Mouse (Mus musculus) adrenal gland, adult (tissue): ENCODE measurements around the gene Aldh8a1.

Experiments used
- DNase-seq, 2 experiments: peaks; one replicate each; pipeline ENCODE4 v3.0.0; 2022 to 2023; ENCODE audit warnings: low spot score in 1 of 2; ENCODE audit not compliant: inconsistent age in 2 of 2

Aldh8a1 gene

GRCm38 (mm10) chr10:21366471-21366870 lies 10.6 kb upstream of the Aldh8a1 start:
- no peak for DNase-seq

GRCm38 (mm10) chr10:21367481-21367880 lies 9.6 kb upstream of the Aldh8a1 start:
- no peak for DNase-seq

GRCm38 (mm10) chr10:21369586-21369985 lies 7.5 kb upstream of the Aldh8a1 start:
- no peak for DNase-seq

GRCm38 (mm10) chr10:21372271-21372670 lies 4.8 kb upstream of the Aldh8a1 start:
- no peak for DNase-seq

- peak in 1 of 2 experiments; percentile 55 for DNase-seq
These were observed 1.3 kb downstream of the Aldh8a1 start for GRCm38 (mm10) chr10:21378196-21378944.

- peak; percentile 28 to 86 for DNase-seq
These were observed 5.8 kb downstream of the Aldh8a1 start for GRCm38 (mm10) chr10:21382914-21383313.

GRCm38 (mm10) chr10:21385111-21385663 lies 8.1 kb downstream of the Aldh8a1 start:
- no peak for DNase-seq

- DNase-seq = no peak
These were observed 12.0 kb downstream of the Aldh8a1 start for GRCm38 (mm10) chr10:21389075-21389474.

GRCm38 (mm10) chr10:21390440-21390839 lies 13.3 kb downstream of the Aldh8a1 start:
- no peak for DNase-seq

- DNase-seq = no peak
These were observed 14.2 kb downstream of the Aldh8a1 start for GRCm38 (mm10) chr10:21391286-21391685.

- no peak for DNase-seq
These were observed 16.3 kb downstream of the Aldh8a1 start for GRCm38 (mm10) chr10:21393390-21393789.

GRCm38 (mm10) chr10:21395426-21396139 lies 18.5 kb downstream of the Aldh8a1 start:
- no peak for DNase-seq

- DNase-seq = peak in 1 of 2 experiments; percentile 37
These were observed 21.9 kb downstream of the Aldh8a1 start for GRCm38 (mm10) chr10:21398873-21399425.

- no peak for DNase-seq
These were observed 22.5 kb downstream of the Aldh8a1 start for GRCm38 (mm10) chr10:21399622-21400021.

GRCm38 (mm10) chr10:21400031-21400430 lies 22.9 kb downstream of the Aldh8a1 start:
- peak in 1 of 2 experiments; percentile 20 for DNase-seq

- peak in 1 of 2 experiments; percentile 60 for DNase-seq
These were observed 23.4 kb downstream of the Aldh8a1 start for GRCm38 (mm10) chr10:21400453-21400852.

- DNase-seq = no peak
These were observed 24.2 kb downstream of the Aldh8a1 start for GRCm38 (mm10) chr10:21401259-21401658.

GRCm38 (mm10) chr10:21404822-21405221 lies 27.7 kb downstream of the Aldh8a1 start:
- DNase-seq = no peak

- no peak for DNase-seq
These were observed 28.8 kb downstream of the Aldh8a1 start for GRCm38 (mm10) chr10:21405707-21406534.

- no peak for DNase-seq
These were observed 33.6 kb downstream of the Aldh8a1 start for GRCm38 (mm10) chr10:21410711-21411110.
